Mouse (Mus musculus) heart, embryonic 14.5 days (tissue): ENCODE data around the gene Olfr643. TPM values are rescaled to one million over a fixed set of nuclear protein-coding genes. Genes with fewer than 3 reads are reported as not detected.

Experiments used
- ATAC-seq: fragments of 200-750 bp; cut with Nextera tagmentation; 2 replicates; pipeline ENCODE4 v1.8.0; 2017; ENCODE audit warnings: low read depth, moderate TSS enrichment; ENCODE audit not compliant: insufficient number of reproducible peaks, insufficient read depth, low FRiP score
- H3K27ac ChIP-seq, 2 experiments: fragments of 200-500 bp in 1 of 2; fragments of 300-500 bp in 1 of 2; sonication (generic) in 1 of 2; replicated peaks in 1 of 2; 2 replicates each; pipeline ENCODE4 v1.5.1; 2012 to 2014; ENCODE audit warnings: low read depth in 2 of 2, low read length in 2 of 2, control low read depth in 1 of 2, mild to moderate bottlenecking in 1 of 2, mixed read lengths in 1 of 2; ENCODE audit not compliant: control insufficient read depth in 1 of 2, insufficient read depth in 1 of 2
- H3K27me3 ChIP-seq: fragments of 300-500 bp; sonication (generic); 2 replicates; pipeline ENCODE4 v1.6.1; 2014; ENCODE audit warnings: mild to moderate bottlenecking, low read length, control low read depth; ENCODE audit not compliant: control insufficient read depth, insufficient read depth
- H3K36me3 ChIP-seq: fragments of 300-500 bp; sonication (generic); 2 replicates; pipeline ENCODE4 v1.6.1; 2014; ENCODE audit warnings: mild to moderate bottlenecking, control low read depth, low read length, mixed read lengths; ENCODE audit not compliant: control insufficient read depth, insufficient read depth
- H3K4me1 ChIP-seq, 2 experiments: fragments of 200-500 bp in 1 of 2; fragments of 300-500 bp in 1 of 2; sonication (generic) in 1 of 2; 2 replicates each; pipeline ENCODE4 v1.6.1; 2012 to 2014; ENCODE audit warnings: low read length in 2 of 2, control low read depth in 1 of 2, mixed read lengths in 1 of 2; ENCODE audit not compliant: control insufficient read depth in 2 of 2, insufficient read depth in 2 of 2
- H3K4me2 ChIP-seq: fragments of 300-500 bp; sonication (generic); 2 replicates; pipeline ENCODE4 v1.6.1; 2014; ENCODE audit warnings: mild to moderate bottlenecking, low read length
- H3K4me3 ChIP-seq, 2 experiments: fragments of 200-500 bp in 1 of 2; fragments of 300-500 bp in 1 of 2; sonication (generic) in 1 of 2; 2 replicates each; pipeline ENCODE4 v1.5.1; 2012 to 2014; ENCODE audit warnings: low read length in 2 of 2, mild to moderate bottlenecking in 2 of 2, control low read depth in 1 of 2, low read depth in 1 of 2, moderate library complexity in 1 of 2; ENCODE audit not compliant: control insufficient read depth in 1 of 2, insufficient read depth in 1 of 2
- H3K9ac ChIP-seq: fragments of 300-500 bp; sonication (generic); 2 replicates; pipeline ENCODE4 v1.6.1; 2014; ENCODE audit warnings: mild to moderate bottlenecking, low read length
- H3K9me3 ChIP-seq: fragments of 300-500 bp; sonication (generic); 2 replicates; pipeline ENCODE4 v1.6.1; 2016; ENCODE audit warnings: low read length, control low read depth; ENCODE audit not compliant: control insufficient read depth
- WGBS: fragments of 180-500 bp; shearing (Covaris S2); extraction: QIAGEN DNeasy Blood & Tissue Kit; methylation state at CpG from one replicate; pipeline ENCODE4 v1.1.7; 2014; 5-methylcytosine and 5-hydroxymethylcytosine counted together
- polyA plus RNA-seq: library from polyadenylated mRNA; unstranded; fragments of >200 nt; fragmentation: Nextera tagmentation; extraction: Ambion mirVana; gene quantifications from 2 replicates; pipeline ENCODE4 v1.2.1, GENCODE M21; 2014

Olfr643 gene
- polyA plus RNA-seq, result not detected in 2 replicates

DNA sequence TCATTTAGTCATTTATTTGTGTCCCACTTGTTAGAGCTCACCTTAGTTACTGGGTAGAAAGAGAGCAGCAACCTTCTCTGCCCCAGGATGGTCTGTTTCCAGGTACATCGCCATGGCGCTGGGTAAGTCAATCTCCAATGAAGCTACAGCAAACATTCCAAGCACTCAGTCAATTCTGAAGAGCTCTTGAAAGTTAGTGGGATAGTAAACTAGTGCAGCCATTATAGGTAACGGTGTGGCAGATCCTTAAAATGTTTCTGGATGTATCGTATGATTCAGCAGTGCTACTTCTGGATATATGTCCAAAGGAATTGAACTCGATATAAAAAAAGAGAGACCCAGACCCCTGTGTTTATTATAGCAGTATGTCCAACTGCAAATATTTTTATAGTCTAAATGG lies at the start of gene Olfr643:
Gene Olfr643, minus strand, starts transcription at position 101 of the 400 bp plus-strand sequence.
- Histone ChIP-seq H3K4me1 (no peaks in the 10 kb centered on the region), H3K9me3 (no peaks in the 10 kb centered on the region), H3K27ac (no peak within 1 kb of the TSS), H3K9ac (no peak within 1 kb of the TSS), H3K36me3 (no peaks in the 10 kb centered on the region), H3K27me3 (no peaks in the 10 kb centered on the region), H3K4me2 (no peak within 1 kb of the TSS), H3K4me3 (no peak within 1 kb of the TSS)
- ATAC-seq, result no peak
- 81% methylated on average over 5 of the region's 5 CpGs for WGBS

DNA sequence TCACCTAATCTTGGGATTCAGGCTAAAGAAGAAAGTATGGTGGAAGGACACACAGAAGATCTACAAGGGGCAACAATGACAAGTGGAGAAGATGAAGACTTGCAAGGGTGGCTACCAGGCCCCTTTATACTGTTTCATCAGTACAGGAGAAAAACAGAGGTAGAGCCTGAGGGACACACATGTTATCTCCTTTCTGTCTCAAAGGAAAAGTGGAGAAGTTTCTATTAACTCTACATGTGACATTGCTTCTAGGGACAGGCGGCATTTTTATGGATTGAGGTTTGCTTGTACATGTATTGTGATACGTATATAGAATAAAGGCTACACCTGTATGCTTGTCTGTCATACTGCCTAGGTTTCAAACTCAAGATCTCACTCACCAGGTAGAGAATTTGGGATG lies 46.1 kb upstream of the Olfr643 start, which contains the start of gene Olfr648:
Gene Olfr648, minus strand, starts transcription at position 101 of the 400 bp plus-strand sequence.
- H3K9me3 ChIP-seq, result no peaks in the 10 kb centered on the region
- no peak within 1 kb of the TSS for H3K4me2 ChIP-seq
- no peaks in the 10 kb centered on the region for H3K36me3 ChIP-seq
- no peak within 1 kb of the TSS for H3K4me3 ChIP-seq
- no peaks in the 10 kb centered on the region for H3K27me3 ChIP-seq
- no peaks in the 10 kb centered on the region for H3K4me1 ChIP-seq
- WGBS, result 73% methylated on average over 2 of the region's 2 CpGs
- no peak within 1 kb of the TSS for H3K27ac ChIP-seq
- H3K9ac ChIP-seq, result no peak within 1 kb of the TSS
- ATAC-seq, result no peak

DNA sequence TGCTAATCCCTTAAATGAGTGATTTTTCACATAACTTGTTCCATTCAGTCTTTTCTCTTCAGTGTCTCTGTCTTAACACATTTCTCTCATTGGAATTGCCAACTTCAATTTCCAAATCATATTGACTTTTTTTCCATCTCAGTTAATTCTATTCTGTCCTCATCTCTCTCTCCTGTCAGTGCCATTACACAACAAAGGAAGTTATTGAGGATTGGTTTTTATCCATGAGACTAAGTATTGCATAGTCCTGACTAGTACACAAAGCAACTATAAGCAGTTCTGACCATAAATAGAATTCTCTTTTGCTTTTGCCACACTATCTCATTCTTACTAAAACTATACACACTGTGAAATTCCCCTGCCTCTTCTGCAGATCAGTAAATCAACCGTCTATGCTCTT lies 41.9 kb upstream of the Olfr643 start:
- H3K4me3 ChIP-seq, result no peak overlapping the region
- H3K27me3 ChIP-seq, result no peaks in the 10 kb centered on the region
- no peak for ATAC-seq
- H3K4me1 ChIP-seq, result no peaks in the 10 kb centered on the region
- no peak overlapping the region for H3K27ac ChIP-seq
- no peak overlapping the region for H3K4me2 ChIP-seq
- WGBS, result 78% methylated on average over 1 of the region's 1 CpGs
- no peaks in the 10 kb centered on the region for H3K9me3 ChIP-seq
- no peak overlapping the region for H3K9ac ChIP-seq
- H3K36me3 ChIP-seq, result no peaks in the 10 kb centered on the region

DNA sequence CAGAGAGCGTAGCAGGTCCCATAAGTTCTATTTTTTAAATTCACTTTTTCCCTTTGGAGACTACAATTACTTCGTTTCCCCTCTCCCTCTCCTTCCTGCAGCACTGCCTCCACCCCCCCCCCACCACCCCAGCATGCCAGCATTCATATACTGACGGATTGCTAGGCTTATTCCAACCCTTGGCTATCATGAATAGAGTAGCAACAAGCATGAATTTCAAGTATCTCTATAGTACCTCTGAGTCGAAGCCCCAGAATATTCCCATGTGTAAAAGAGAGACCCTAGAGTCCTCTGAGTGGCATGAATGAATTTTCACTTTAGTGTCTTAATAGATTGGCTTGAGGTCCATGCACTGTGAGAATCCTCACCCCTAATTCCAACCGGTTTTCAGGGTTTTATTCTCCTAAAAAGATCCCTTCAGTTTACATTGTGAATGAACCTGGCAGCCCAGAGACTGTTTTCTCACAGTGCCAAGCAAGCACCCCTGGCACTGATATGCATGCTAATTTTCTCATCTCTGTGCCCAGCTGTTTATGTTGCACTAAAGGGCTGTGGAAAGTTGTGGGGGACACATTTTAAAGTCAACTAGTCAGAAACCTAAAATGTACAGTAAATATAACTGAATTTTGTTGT lies 41.3 kb upstream of the Olfr643 start:
- Histone ChIP-seq H3K36me3 (no peaks in the 10 kb centered on the region), H3K4me3 (no peak overlapping the region), H3K9ac (no peak overlapping the region), H3K9me3 (no peaks in the 10 kb centered on the region), H3K4me1 (no peaks in the 10 kb centered on the region), H3K27me3 (no peaks in the 10 kb centered on the region), H3K4me2 (no peak overlapping the region), H3K27ac (no peak overlapping the region)
- 70% methylated on average over 5 of the region's 5 CpGs for WGBS
- no peak for ATAC-seq

DNA sequence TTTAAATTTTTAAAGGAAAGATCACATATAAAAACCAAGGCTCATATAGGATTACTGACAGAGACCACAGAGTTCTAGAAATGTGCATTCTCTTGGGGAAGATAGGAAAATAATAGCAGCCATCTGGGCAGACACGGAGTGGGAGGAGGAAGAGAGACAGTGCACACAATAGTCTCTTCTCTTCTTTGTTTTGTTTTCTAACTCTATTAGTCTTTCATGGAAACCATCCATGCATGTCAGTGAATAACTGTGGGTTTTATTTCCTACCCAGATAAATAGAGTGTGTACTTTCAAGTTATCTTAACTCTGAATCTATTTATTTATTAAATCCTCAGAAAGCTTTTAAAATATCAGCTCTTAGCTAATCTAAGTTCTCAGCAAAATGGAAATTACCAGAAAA lies 37.9 kb upstream of the Olfr643 start:
- 75% methylated on average over 1 of the region's 1 CpGs for WGBS

DNA sequence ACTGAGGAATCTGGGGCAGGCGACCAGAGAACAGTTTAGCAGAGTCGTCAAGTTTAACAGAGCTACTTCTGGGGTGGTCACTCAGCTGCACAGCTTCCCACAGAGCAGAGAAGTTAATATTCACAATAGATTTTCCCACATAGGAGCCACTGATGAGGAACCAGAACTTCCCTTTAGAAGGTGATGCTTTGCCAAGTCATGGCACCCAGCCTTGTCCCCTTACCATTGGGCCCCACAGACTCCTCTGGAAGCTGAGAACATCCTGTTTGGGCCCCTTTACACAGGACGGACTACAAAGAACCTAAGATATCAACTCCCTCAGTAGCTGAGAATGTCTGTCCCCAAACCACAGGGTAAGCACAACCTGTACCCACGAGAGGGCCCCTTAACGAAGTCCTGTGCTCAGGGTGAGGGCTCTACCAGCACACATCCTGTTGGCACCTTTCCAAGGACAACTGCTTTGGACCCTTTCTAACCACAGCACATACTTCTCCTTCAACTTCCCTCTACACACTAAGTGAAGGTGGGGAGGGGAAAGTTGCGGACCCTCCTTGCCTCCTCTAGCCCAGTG lies 32.5 kb upstream of the Olfr643 start:
- no peak overlapping the region for H3K4me3 ChIP-seq
- H3K9ac ChIP-seq, result no peak overlapping the region
- no peaks in the 10 kb centered on the region for H3K36me3 ChIP-seq
- H3K27ac ChIP-seq, result no peak overlapping the region
- no peak for ATAC-seq
- no peaks in the 10 kb centered on the region for H3K9me3 ChIP-seq
- no peaks in the 10 kb centered on the region for H3K4me1 ChIP-seq
- no peak overlapping the region for H3K4me2 ChIP-seq
- H3K27me3 ChIP-seq, result no peaks in the 10 kb centered on the region
- 57% methylated on average over 6 of the region's 6 CpGs for WGBS

More for the DNA sequence above, 37.9 kb upstream of the Olfr643 start:
- no peak overlapping the region for H3K4me3 ChIP-seq
- no peaks in the 10 kb centered on the region for H3K4me1 ChIP-seq
- no peak overlapping the region for H3K4me2 ChIP-seq
- no peaks in the 10 kb centered on the region for H3K36me3 ChIP-seq
- H3K9me3 ChIP-seq, result no peaks in the 10 kb centered on the region
- H3K9ac ChIP-seq, result no peak overlapping the region
- H3K27ac ChIP-seq, result no peak overlapping the region
- no peaks in the 10 kb centered on the region for H3K27me3 ChIP-seq
- no peak for ATAC-seq

DNA sequence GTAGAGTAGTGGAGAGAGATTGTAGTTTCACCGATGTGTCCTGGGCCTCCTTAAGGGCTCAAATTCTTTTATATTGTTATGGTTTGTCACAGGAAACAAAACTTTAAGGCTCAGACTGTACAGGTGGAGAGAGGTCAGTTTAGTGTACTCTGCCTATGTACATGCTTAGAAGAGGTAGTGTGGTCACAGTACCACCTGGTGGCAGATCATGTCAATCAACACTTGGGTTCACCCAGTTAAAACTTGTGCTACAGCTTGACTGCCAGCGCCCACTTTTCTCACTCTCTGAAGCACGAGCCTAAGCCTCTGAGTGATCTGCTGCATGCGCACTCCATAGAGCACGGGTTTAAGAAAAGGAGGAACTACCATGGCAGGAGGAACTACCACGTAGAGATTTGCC lies 29.9 kb upstream of the Olfr643 start:
- Histone ChIP-seq H3K9me3 (no peaks in the 10 kb centered on the region), H3K36me3 (no peaks in the 10 kb centered on the region)
- 75% methylated on average over 6 of the region's 6 CpGs for WGBS

DNA sequence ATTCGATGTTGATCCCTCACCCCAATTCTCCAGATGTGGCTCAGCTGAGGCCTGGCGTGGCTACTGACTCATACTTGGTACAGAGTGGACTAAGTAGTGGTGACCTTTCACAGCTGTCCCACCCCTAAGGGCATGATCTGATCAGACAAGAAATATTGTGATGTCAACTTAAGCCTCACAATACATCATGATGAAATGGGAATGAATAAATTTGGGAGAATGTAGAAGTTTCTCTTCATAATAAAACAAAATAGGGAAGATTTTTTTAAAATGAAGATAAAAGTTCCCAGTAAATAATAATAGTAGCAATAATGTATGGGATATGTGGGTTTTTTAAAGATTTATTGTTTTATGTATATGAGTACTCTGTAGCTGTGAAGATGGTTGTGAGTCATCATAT lies 13.3 kb upstream of the Olfr643 start, which contains the start of gene Ubqlnl:
Gene Ubqlnl, minus strand, starts transcription at position 101 of the 400 bp plus-strand sequence.
- no peak within 1 kb of the TSS for H3K27ac ChIP-seq
- H3K27me3 ChIP-seq, result no peaks in the 10 kb centered on the region
- no peak for ATAC-seq
- H3K4me2 ChIP-seq, result no peak within 1 kb of the TSS
- no peaks in the 10 kb centered on the region for H3K36me3 ChIP-seq
- no peaks in the 10 kb centered on the region for H3K9me3 ChIP-seq
- 79% methylated on average over 2 of the region's 2 CpGs for WGBS
- no peaks in the 10 kb centered on the region for H3K4me1 ChIP-seq
- no peak within 1 kb of the TSS for H3K9ac ChIP-seq
- H3K4me3 ChIP-seq, result no peak within 1 kb of the TSS

More for the DNA sequence above, 29.9 kb upstream of the Olfr643 start:
- no peak overlapping the region for H3K4me2 ChIP-seq
- no peak for ATAC-seq
- H3K27ac ChIP-seq, result no peak overlapping the region
- H3K4me3 ChIP-seq, result no peak overlapping the region
- H3K27me3 ChIP-seq, result no peaks in the 10 kb centered on the region
- H3K4me1 ChIP-seq, result no peaks in the 10 kb centered on the region
- no peak overlapping the region for H3K9ac ChIP-seq
